Mouse (Mus musculus): ENCODE results near the gene Nfib. TPM values are rescaled to one million over a fixed set of nuclear protein-coding genes. Genes with fewer than 3 reads are reported as not detected.

Nfib gene
- polyA plus RNA-seq, 1 experiment from 2014 or later = 72.0 TPM

GRCm38 (mm10) chr4:82433926-82434705 lies 271.4 kb downstream of the Nfib start:
- Histone ChIP-seq H3K4me1 (ENCODE audit: control insufficient read depth, insufficient read depth, low read length) (peaks cover 21% of the 10 kb centered on the region; the same call in 1 of the 2 replicates), H3K36me3 (ENCODE audit: control insufficient read depth, insufficient read depth, low read length) (no peaks in the 10 kb centered on the region), H3K9me3 (ENCODE audit: control insufficient read depth, low read length) (no peaks in the 10 kb centered on the region), H3K27ac (replicated peaks; ENCODE audit: low read depth, low read length) (no peak overlapping the region), H3K27me3 (ENCODE audit: control insufficient read depth, insufficient read depth, low read length) (no peaks in the 10 kb centered on the region), H3K9ac (replicated peaks; ENCODE audit: low read length) (no peak overlapping the region), H3K4me2 (ENCODE audit: low read length) (no peak overlapping the region), H3K4me3 (replicated peaks; ENCODE audit: low read depth, low read length) (no peak overlapping the region)
- 58% methylated on average over 13 of the region's 13 CpGs for WGBS
- DNase-seq (no peak), ATAC-seq (ENCODE audit: low FRiP score, low TSS enrichment) (no peak)

GRCm38 (mm10) chr4:82431831-82432230 lies 273.7 kb downstream of the Nfib start:
- no peak overlapping the region for H3K4me3 ChIP-seq (replicated peaks; ENCODE audit: low read depth, low read length)
- H3K9me3 ChIP-seq (ENCODE audit: control insufficient read depth, low read length) = no peaks in the 10 kb centered on the region
- no peaks in the 10 kb centered on the region for H3K36me3 ChIP-seq (ENCODE audit: control insufficient read depth, insufficient read depth, low read length)
- peaks cover 14% of the 10 kb centered on the region; the same call in 1 of the 2 replicates for H3K4me1 ChIP-seq (ENCODE audit: control insufficient read depth, insufficient read depth, low read length)
- ATAC-seq (ENCODE audit: low FRiP score, low TSS enrichment) (no peak), DNase-seq (no peak)
- H3K27ac ChIP-seq (replicated peaks; ENCODE audit: low read depth, low read length) = no peak overlapping the region
- no peak overlapping the region for H3K9ac ChIP-seq (replicated peaks; ENCODE audit: low read length)
- no peaks in the 10 kb centered on the region for H3K27me3 ChIP-seq (ENCODE audit: control insufficient read depth, insufficient read depth, low read length)
- WGBS = 98% methylated on average over 8 of the region's 8 CpGs
- no peak overlapping the region for H3K4me2 ChIP-seq (ENCODE audit: low read length)

GRCm38 (mm10) chr4:82430802-82431201 lies 274.7 kb downstream of the Nfib start:
- 53% methylated on average over 3 of the region's 3 CpGs for WGBS
- H3K4me1 ChIP-seq (ENCODE audit: control insufficient read depth, insufficient read depth, low read length) = peaks cover 11% of the 10 kb centered on the region; the same call in 1 of the 2 replicates

GRCm38 (mm10) chr4:82426224-82426623 lies 279.3 kb downstream of the Nfib start:
- Histone ChIP-seq H3K36me3 (ENCODE audit: control insufficient read depth, insufficient read depth, low read length) (no peaks in the 10 kb centered on the region), H3K4me2 (ENCODE audit: low read length) (no peak overlapping the region), H3K4me3 (replicated peaks; ENCODE audit: low read depth, low read length) (no peak overlapping the region), H3K9me3 (ENCODE audit: control insufficient read depth, low read length) (no peaks in the 10 kb centered on the region), H3K4me1 (ENCODE audit: control insufficient read depth, insufficient read depth, low read length) (0 out of 2 replicates have a peak, but pooled peaks cover 7% of the 10 kb centered on the region), H3K27me3 (ENCODE audit: control insufficient read depth, insufficient read depth, low read length) (no peaks in the 10 kb centered on the region), H3K9ac (replicated peaks; ENCODE audit: low read length) (no peak overlapping the region), H3K27ac (replicated peaks; ENCODE audit: low read depth, low read length) (no peak overlapping the region)
- 95% methylated on average over 4 of the region's 4 CpGs for WGBS
- DNase-seq = no peak
- no peak for ATAC-seq (ENCODE audit: low FRiP score, low TSS enrichment)

More at GRCm38 (mm10) chr4:82430802-82431201, 274.7 kb downstream of the Nfib start:
- no peak overlapping the region for H3K27ac ChIP-seq (replicated peaks; ENCODE audit: low read depth, low read length)
- H3K36me3 ChIP-seq (ENCODE audit: control insufficient read depth, insufficient read depth, low read length) = no peaks in the 10 kb centered on the region
- no peaks in the 10 kb centered on the region for H3K9me3 ChIP-seq (ENCODE audit: control insufficient read depth, low read length)
- H3K27me3 ChIP-seq (ENCODE audit: control insufficient read depth, insufficient read depth, low read length) = no peaks in the 10 kb centered on the region
- ATAC-seq (ENCODE audit: low FRiP score, low TSS enrichment) (no peak), DNase-seq (no peak)
- no peak overlapping the region for H3K4me3 ChIP-seq (replicated peaks; ENCODE audit: low read depth, low read length)
- H3K4me2 ChIP-seq (ENCODE audit: low read length) = no peak overlapping the region
- H3K9ac ChIP-seq (replicated peaks; ENCODE audit: low read length) = no peak overlapping the region

- Histone ChIP-seq H3K36me3 (ENCODE audit: control insufficient read depth, insufficient read depth, low read length) (no peaks in the 10 kb centered on the region), H3K4me1 (ENCODE audit: control insufficient read depth, insufficient read depth, low read length) (no peaks in the 10 kb centered on the region), H3K9ac (replicated peaks; ENCODE audit: low read length) (no peak overlapping the region), H3K27ac (replicated peaks; ENCODE audit: low read depth, low read length) (no peak overlapping the region), H3K27me3 (ENCODE audit: control insufficient read depth, insufficient read depth, low read length) (no peaks in the 10 kb centered on the region), H3K9me3 (ENCODE audit: control insufficient read depth, low read length) (no peaks in the 10 kb centered on the region), H3K4me2 (ENCODE audit: low read length) (no peak overlapping the region), H3K4me3 (replicated peaks; ENCODE audit: low read depth, low read length) (no peak overlapping the region)
- DNase-seq (no peak), ATAC-seq (ENCODE audit: low FRiP score, low TSS enrichment) (no peak)
- WGBS = 77% methylated on average over 4 of the region's 4 CpGs
Measured at GRCm38 (mm10) chr4:82418241-82418640, 287.3 kb downstream of the Nfib start.

GRCm38 (mm10) chr4:82415817-82416216 lies 289.7 kb downstream of the Nfib start:
- Histone ChIP-seq H3K27ac (replicated peaks; ENCODE audit: low read depth, low read length) (no peak overlapping the region), H3K27me3 (ENCODE audit: control insufficient read depth, insufficient read depth, low read length) (no peaks in the 10 kb centered on the region), H3K4me1 (ENCODE audit: control insufficient read depth, insufficient read depth, low read length) (no peaks in the 10 kb centered on the region), H3K9me3 (ENCODE audit: control insufficient read depth, low read length) (no peaks in the 10 kb centered on the region), H3K9ac (replicated peaks; ENCODE audit: low read length) (no peak overlapping the region), H3K4me2 (ENCODE audit: low read length) (no peak overlapping the region), H3K4me3 (replicated peaks; ENCODE audit: low read depth, low read length) (no peak overlapping the region), H3K36me3 (ENCODE audit: control insufficient read depth, insufficient read depth, low read length) (no peaks in the 10 kb centered on the region)
- ATAC-seq (ENCODE audit: low FRiP score, low TSS enrichment) (no peak), DNase-seq (no peak)
- WGBS = 77% methylated on average over 4 of the region's 4 CpGs

GRCm38 (mm10) chr4:82412651-82413050 lies 292.9 kb downstream of the Nfib start:
- ATAC-seq (ENCODE audit: low FRiP score, low TSS enrichment) (no peak), DNase-seq (no peak)
- no peak overlapping the region for H3K9ac ChIP-seq (replicated peaks; ENCODE audit: low read length)
- H3K9me3 ChIP-seq (ENCODE audit: control insufficient read depth, low read length) = no peaks in the 10 kb centered on the region
- H3K36me3 ChIP-seq (ENCODE audit: control insufficient read depth, insufficient read depth, low read length) = no peaks in the 10 kb centered on the region
- no peaks in the 10 kb centered on the region for H3K27me3 ChIP-seq (ENCODE audit: control insufficient read depth, insufficient read depth, low read length)
- no peak overlapping the region for H3K4me2 ChIP-seq (ENCODE audit: low read length)
- 84% methylated on average over 7 of the region's 7 CpGs for WGBS
- H3K4me1 ChIP-seq (ENCODE audit: control insufficient read depth, insufficient read depth, low read length) = peaks cover 14% of the 10 kb centered on the region; the same call in 1 of the 2 replicates
- H3K27ac ChIP-seq (replicated peaks; ENCODE audit: low read depth, low read length) = no peak overlapping the region
- H3K4me3 ChIP-seq (replicated peaks; ENCODE audit: low read depth, low read length) = no peak overlapping the region

- peaks cover 14% of the 10 kb centered on the region; the same call in 1 of the 2 replicates for H3K4me1 ChIP-seq (ENCODE audit: control insufficient read depth, insufficient read depth, low read length)
- no peak overlapping the region for H3K4me2 ChIP-seq (ENCODE audit: low read length)
- H3K9ac ChIP-seq (replicated peaks; ENCODE audit: low read length) = no peak overlapping the region
Measured at GRCm38 (mm10) chr4:82411965-82412364, 293.6 kb downstream of the Nfib start.

More at GRCm38 (mm10) chr4:82411965-82412364, 293.6 kb downstream of the Nfib start:
- Histone ChIP-seq H3K27me3 (ENCODE audit: control insufficient read depth, insufficient read depth, low read length) (no peaks in the 10 kb centered on the region), H3K9me3 (ENCODE audit: control insufficient read depth, low read length) (no peaks in the 10 kb centered on the region), H3K27ac (replicated peaks; ENCODE audit: low read depth, low read length) (no peak overlapping the region), H3K4me3 (replicated peaks; ENCODE audit: low read depth, low read length) (no peak overlapping the region), H3K36me3 (ENCODE audit: control insufficient read depth, insufficient read depth, low read length) (no peaks in the 10 kb centered on the region)
- DNase-seq (no peak), ATAC-seq (ENCODE audit: low FRiP score, low TSS enrichment) (no peak)
- WGBS = 62% methylated on average over 5 of the region's 5 CpGs
